Mouse (Mus musculus) gonadal fat pad, adult 2 months (tissue): ENCODE results near the gene Aym1. TPM values are rescaled to one million over a fixed set of nuclear protein-coding genes. Genes with fewer than 3 reads are reported as not detected.

Experiments
- DNase-seq: peaks from one replicate; pipeline ENCODE4 v3.0.0-alpha.2; 2012; ENCODE audit warnings: low read depth
- polyA plus RNA-seq: library from polyadenylated mRNA; depleted of rRNA; stranded (reverse); fragments of >200 nt; gene quantifications from 2 replicates; pipeline ENCODE4 v1.2.3, GENCODE M21; 2012; rRNA removed

Gene Aym1
- polyA plus RNA-seq, 1 experiment = not detected

DNA sequence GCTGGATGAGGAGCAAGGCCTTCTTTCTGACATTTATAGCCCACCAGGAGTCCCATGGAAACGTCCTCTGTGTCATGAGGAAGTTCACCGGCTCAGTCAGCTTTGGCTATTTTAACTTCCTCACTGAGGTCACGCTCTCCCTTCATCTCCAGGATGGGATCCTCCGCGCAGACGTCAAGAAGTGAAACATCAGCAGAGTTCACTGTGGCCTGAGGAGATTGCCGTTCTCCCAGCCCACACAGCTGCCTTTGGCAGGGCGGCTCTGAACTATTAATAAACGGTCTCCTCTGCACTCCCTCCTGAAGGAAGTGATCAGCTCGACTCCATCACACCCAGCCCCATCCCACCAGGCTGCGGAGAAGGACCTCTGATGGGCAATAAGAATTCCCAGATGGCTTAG, 45.6 kb downstream of the Aym1 start:
- no peak for DNase-seq

DNA sequence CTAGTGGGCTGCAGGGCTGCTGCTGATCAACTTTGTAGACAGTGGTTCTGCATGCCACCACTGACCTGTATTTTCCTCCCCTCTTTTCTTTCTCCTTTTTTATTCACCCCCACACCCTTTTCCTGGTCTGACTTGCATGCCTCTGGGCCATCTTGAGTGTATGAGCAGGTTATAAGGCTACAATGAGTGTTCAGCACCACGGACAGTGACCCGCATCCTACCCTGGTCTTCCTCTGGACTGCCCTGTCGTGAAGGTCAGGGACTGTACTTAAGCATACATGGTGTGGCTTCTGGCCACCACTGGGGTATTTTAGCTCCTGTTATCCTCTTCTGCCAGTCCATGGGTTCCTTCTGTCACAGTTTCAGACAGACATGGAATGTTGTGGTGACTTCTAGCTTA, 50.3 kb downstream of the Aym1 start:
- DNase-seq = no peak

Other genes with a start within 250 kb of the Aym1 start
- 16.7 and 22.4 TPM in 2 replicates for gene 2900026A02Rik, start 136.1 kb upstream of the Aym1 start, polyA plus RNA-seq
- gene Tmem211, start 130.4 kb upstream of the Aym1 start, polyA plus RNA-seq = not detected in 2 replicates
- 10.4 and 10.6 TPM in 2 replicates for gene Sgsm1, start 46.5 kb upstream of the Aym1 start, polyA plus RNA-seq
- 4.9 and 5.9 TPM in 2 replicates for gene Wscd2, start 133.0 kb downstream of the Aym1 start, polyA plus RNA-seq